Mouse (Mus musculus): ENCODE data around the gene Comt. TPM values are rescaled to one million over a fixed set of nuclear protein-coding genes. Genes with fewer than 3 reads are reported as not detected.

The Comt gene
- polyA plus RNA-seq (2015; fragmentation: Nextera tagmentation; extraction: Ambion mirVana): 64.0 and 70.1 TPM in 2 replicates

GRCm38 (mm10) chr16:18426802-18427280 lies at the start of gene Comt:
Comt (minus strand) TSS chr16:18426852.
- Histone ChIP-seq H3K4me2 (peak within 1 kb of the TSS; percentile 75), H3K27ac (no peak within 1 kb of the TSS; the same call in 1 of the 2 replicates), H3K27me3 (no peaks in the 10 kb centered on the region), H3K9ac (peak within 1 kb of the TSS; percentile 93), H3K9me3 (replicated peaks) (no peaks in the 10 kb centered on the region), H3K36me3 (ENCODE audit: poor library complexity, severe bottlenecking) (peaks cover 8% of the 10 kb centered on the region; the same call in 1 of the 2 replicates), H3K4me3 (peak within 1 kb of the TSS; percentile 88), H3K4me1 (peaks cover 25% of the 10 kb centered on the region)
- WGBS: 60% methylated on average over 5 of the region's 5 CpGs
- no peak for ATAC-seq

DNA sequence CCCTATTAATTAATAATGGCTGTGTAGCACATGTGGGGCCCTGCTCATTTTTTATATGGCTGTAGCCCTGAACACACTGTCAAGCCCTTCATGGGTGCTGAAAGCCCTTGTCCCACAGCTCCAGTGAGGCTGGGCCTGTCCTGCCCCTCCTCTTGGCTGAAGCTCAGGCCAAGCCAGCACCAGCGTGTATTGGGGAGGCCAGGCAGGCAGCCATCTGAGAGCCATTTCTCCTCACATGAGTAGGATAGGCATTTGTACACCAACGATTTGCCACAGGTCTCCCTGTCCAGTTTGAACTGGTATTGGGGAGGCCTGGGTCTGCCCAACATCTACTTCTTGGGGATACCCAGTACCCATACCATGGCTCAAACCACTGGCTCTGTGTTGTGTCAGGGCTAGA lies 47.4 kb upstream of the Comt start:
- no peaks in the 10 kb centered on the region for H3K9me3 ChIP-seq (replicated peaks)
- H3K36me3 ChIP-seq (ENCODE audit: poor library complexity, severe bottlenecking): peaks cover 13% of the 10 kb centered on the region
- no peaks in the 10 kb centered on the region for H3K4me1 ChIP-seq
- no peaks in the 10 kb centered on the region for H3K27me3 ChIP-seq
- H3K9ac ChIP-seq: no peak overlapping the region
- 87% methylated on average over 2 of the region's 2 CpGs for WGBS
- no peak for ATAC-seq
- no peak overlapping the region for H3K27ac ChIP-seq
- no peak overlapping the region for H3K4me2 ChIP-seq
- H3K4me3 ChIP-seq: no peak overlapping the region

- Histone ChIP-seq H3K9ac (no peak overlapping the region), H3K4me2 (no peak overlapping the region), H3K27ac (no peak overlapping the region), H3K36me3 (ENCODE audit: poor library complexity, severe bottlenecking) (peaks cover 15% of the 10 kb centered on the region), H3K4me1 (no peaks in the 10 kb centered on the region), H3K27me3 (no peaks in the 10 kb centered on the region), H3K9me3 (replicated peaks) (no peaks in the 10 kb centered on the region), H3K4me3 (no peak overlapping the region)
- 89% methylated on average over 8 of the region's 8 CpGs for WGBS
- ATAC-seq: no peak
Observed at GRCm38 (mm10) chr16:18472976-18473375, 46.3 kb upstream of the Comt start.

DNA sequence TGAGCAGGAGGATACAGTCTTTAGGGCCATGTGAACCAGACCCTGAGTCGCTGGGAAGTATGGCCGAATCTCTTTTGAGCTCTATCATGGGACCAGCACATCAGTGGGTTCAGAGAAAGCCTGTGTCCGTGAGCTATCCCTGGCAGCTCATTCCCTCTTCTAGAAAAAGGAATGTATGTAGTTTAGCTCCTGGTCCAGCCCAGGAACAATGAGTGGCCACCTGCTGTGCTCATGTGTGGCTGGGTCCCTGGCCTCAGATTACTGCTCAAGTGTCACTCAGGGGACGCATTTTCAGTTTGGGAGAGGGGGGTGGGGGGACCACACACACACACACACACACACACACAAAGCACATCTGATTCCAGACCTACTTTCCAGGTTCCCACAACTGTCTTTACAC lies 45.8 kb upstream of the Comt start:
- Histone ChIP-seq H3K4me3 (no peak overlapping the region), H3K4me2 (no peak overlapping the region), H3K9ac (no peak overlapping the region), H3K27me3 (no peaks in the 10 kb centered on the region), H3K9me3 (replicated peaks) (no peaks in the 10 kb centered on the region), H3K4me1 (no peaks in the 10 kb centered on the region), H3K27ac (no peak overlapping the region), H3K36me3 (ENCODE audit: poor library complexity, severe bottlenecking) (peaks cover 11% of the 10 kb centered on the region)
- ATAC-seq: no peak
- WGBS: 49% methylated on average over 4 of the region's 4 CpGs

DNA sequence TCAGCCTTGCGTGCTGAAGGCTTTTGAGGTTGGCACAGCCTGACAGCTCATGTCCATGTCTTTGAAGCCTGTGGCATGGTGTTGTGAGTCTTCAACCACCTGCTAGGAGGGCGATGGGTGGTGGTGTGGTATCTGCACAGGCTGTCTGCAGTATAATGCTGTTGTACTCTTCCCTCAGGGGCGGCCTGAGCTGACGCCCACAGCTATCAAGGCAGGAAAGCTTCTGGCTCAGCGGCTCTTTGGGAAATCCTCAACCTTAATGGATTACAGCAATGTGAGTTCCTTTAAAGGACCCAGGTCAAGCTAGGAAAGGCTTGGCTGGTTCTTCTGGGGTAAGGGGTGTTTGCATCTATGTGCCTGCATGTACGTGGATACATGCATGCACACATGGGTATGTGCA lies 45.3 kb upstream of the Comt start:
- ATAC-seq: no peak
- Histone ChIP-seq H3K27me3 (no peaks in the 10 kb centered on the region), H3K27ac (no peak overlapping the region), H3K36me3 (ENCODE audit: poor library complexity, severe bottlenecking) (peaks cover 11% of the 10 kb centered on the region), H3K4me1 (no peaks in the 10 kb centered on the region), H3K4me3 (no peak overlapping the region), H3K9ac (no peak overlapping the region), H3K9me3 (replicated peaks) (no peaks in the 10 kb centered on the region), H3K4me2 (no peak overlapping the region)
- 82% methylated on average over 6 of the region's 6 CpGs for WGBS

GRCm38 (mm10) chr16:18471381-18471955 lies 44.8 kb upstream of the Comt start:
- no peak for ATAC-seq
- H3K27ac ChIP-seq: no peak overlapping the region
- H3K36me3 ChIP-seq (ENCODE audit: poor library complexity, severe bottlenecking): peaks cover 11% of the 10 kb centered on the region
- H3K9me3 ChIP-seq (replicated peaks): no peaks in the 10 kb centered on the region
- 87% methylated on average over 11 of the region's 11 CpGs for WGBS
- no peak overlapping the region for H3K4me3 ChIP-seq
- no peak overlapping the region for H3K4me2 ChIP-seq
- no peaks in the 10 kb centered on the region for H3K4me1 ChIP-seq
- no peak overlapping the region for H3K9ac ChIP-seq
- H3K27me3 ChIP-seq: no peaks in the 10 kb centered on the region

- Histone ChIP-seq H3K4me3 (no peak overlapping the region), H3K27me3 (no peaks in the 10 kb centered on the region), H3K27ac (no peak overlapping the region), H3K4me1 (no peaks in the 10 kb centered on the region), H3K36me3 (ENCODE audit: poor library complexity, severe bottlenecking) (peaks cover 10% of the 10 kb centered on the region), H3K4me2 (no peak overlapping the region), H3K9ac (no peak overlapping the region), H3K9me3 (replicated peaks) (no peaks in the 10 kb centered on the region)
- 19% methylated on average over 1 of the region's 1 CpGs for WGBS
- ATAC-seq: no peak
Observed at GRCm38 (mm10) chr16:18470829-18471228, 44.2 kb upstream of the Comt start.

- H3K27me3 ChIP-seq: 0 out of 2 replicates have a peak, but pooled peaks cover 4% of the 10 kb centered on the region
- H3K4me2 ChIP-seq: no peak overlapping the region
- H3K4me1 ChIP-seq: peaks cover 12% of the 10 kb centered on the region
- H3K4me3 ChIP-seq: no peak overlapping the region
- H3K9me3 ChIP-seq (replicated peaks): no peaks in the 10 kb centered on the region
- WGBS: 79% methylated on average over 3 of the region's 3 CpGs
- ATAC-seq: no peak
- no peak overlapping the region for H3K9ac ChIP-seq
- peaks cover 5% of the 10 kb centered on the region; the same call in 1 of the 2 replicates for H3K36me3 ChIP-seq (ENCODE audit: poor library complexity, severe bottlenecking)
- no peak overlapping the region for H3K27ac ChIP-seq
Observed at GRCm38 (mm10) chr16:18464271-18464670, 37.6 kb upstream of the Comt start.

GRCm38 (mm10) chr16:18462598-18462997 lies 35.9 kb upstream of the Comt start:
- no peaks in the 10 kb centered on the region for H3K36me3 ChIP-seq (ENCODE audit: poor library complexity, severe bottlenecking)
- WGBS: 51% methylated on average over 8 of the region's 8 CpGs
- H3K4me3 ChIP-seq: no peak overlapping the region
- no peak overlapping the region for H3K4me2 ChIP-seq
- 0 out of 2 replicates have a peak, but pooled peaks cover 4% of the 10 kb centered on the region for H3K27me3 ChIP-seq
- no peak overlapping the region for H3K27ac ChIP-seq
- H3K9ac ChIP-seq: no peak overlapping the region
- ATAC-seq: no peak
- H3K9me3 ChIP-seq (replicated peaks): no peaks in the 10 kb centered on the region
- H3K4me1 ChIP-seq: peaks cover 17% of the 10 kb centered on the region

GRCm38 (mm10) chr16:18462031-18462430 lies 35.4 kb upstream of the Comt start:
- Histone ChIP-seq H3K36me3 (ENCODE audit: poor library complexity, severe bottlenecking) (peaks cover under 1% of the 10 kb centered on the region; the same call in 1 of the 2 replicates), H3K27me3 (0 out of 2 replicates have a peak, but pooled peaks cover 4% of the 10 kb centered on the region), H3K4me1 (peaks cover 17% of the 10 kb centered on the region), H3K27ac (no peak overlapping the region), H3K4me3 (no peak overlapping the region), H3K4me2 (no peak overlapping the region), H3K9ac (no peak overlapping the region), H3K9me3 (replicated peaks) (no peaks in the 10 kb centered on the region)
- no peak for ATAC-seq
- WGBS: 61% methylated on average over 9 of the region's 9 CpGs

DNA sequence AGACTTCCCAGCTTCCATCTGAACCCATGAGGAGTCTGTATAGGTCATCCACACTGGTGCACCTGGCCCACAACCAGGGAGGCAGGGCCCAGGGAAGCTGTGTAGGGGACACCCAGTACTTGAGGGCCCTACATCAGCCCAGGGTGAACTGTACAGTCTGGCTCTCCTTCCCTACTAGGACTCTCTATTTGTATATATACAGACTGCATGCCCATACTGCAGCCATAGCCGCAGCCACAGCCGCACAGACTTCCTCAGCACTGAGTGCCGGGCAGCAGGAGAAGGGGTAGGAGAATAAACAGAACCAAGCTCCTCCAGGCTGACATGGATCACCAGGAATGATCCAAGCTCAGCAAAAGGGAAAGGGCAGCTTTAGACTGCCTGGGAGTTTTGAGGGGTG lies 34.2 kb upstream of the Comt start:
- H3K27me3 ChIP-seq: 0 out of 2 replicates have a peak, but pooled peaks cover 4% of the 10 kb centered on the region
- WGBS: 97% methylated on average over 3 of the region's 3 CpGs

GRCm38 (mm10) chr16:18459955-18460370 lies 33.3 kb upstream of the Comt start:
- 4% methylated on average over 11 of the region's 11 CpGs for WGBS
- Histone ChIP-seq H3K4me3 (peak overlapping the region; percentile 7; the same call in 1 of the 2 replicates), H3K9me3 (replicated peaks) (no peaks in the 10 kb centered on the region), H3K4me1 (peaks cover 17% of the 10 kb centered on the region), H3K27me3 (0 out of 2 replicates have a peak, but pooled peaks cover 4% of the 10 kb centered on the region), H3K36me3 (ENCODE audit: poor library complexity, severe bottlenecking) (peaks cover 9% of the 10 kb centered on the region; the same call in 1 of the 2 replicates), H3K27ac (peak overlapping the region; percentile 65), H3K4me2 (peak overlapping the region; percentile 48), H3K9ac (peak overlapping the region; percentile 50)
- peak; percentile 82 for ATAC-seq

More for the DNA sequence above, 34.2 kb upstream of the Comt start:
- ATAC-seq: no peak
- no peak overlapping the region for H3K4me3 ChIP-seq
- no peaks in the 10 kb centered on the region for H3K9me3 ChIP-seq (replicated peaks)
- H3K9ac ChIP-seq: no peak overlapping the region
- H3K27ac ChIP-seq: 0 out of 2 replicates have a peak overlapping the region, but pooled peaks have one; percentile 14
- peaks cover 7% of the 10 kb centered on the region; the same call in 1 of the 2 replicates for H3K36me3 ChIP-seq (ENCODE audit: poor library complexity, severe bottlenecking)
- H3K4me2 ChIP-seq: no peak overlapping the region
- peaks cover 17% of the 10 kb centered on the region for H3K4me1 ChIP-seq

All from forebrain, embryonic 13.5 days (tissue).